Mouse (Mus musculus) T-helper 1 cell (primary cell): ENCODE results near the gene Mrgpra6.

Experiments
- in situ Hi-C: fragments of 300-600 bp; cut with MboI, MseI; formaldehyde crosslinking; loops from one replicate; pipeline ENCODE4 v1.15.1; 2025; ENCODE audit warnings: high pct_unique_total_duplicates

Mrgpra6 gene

DNA sequence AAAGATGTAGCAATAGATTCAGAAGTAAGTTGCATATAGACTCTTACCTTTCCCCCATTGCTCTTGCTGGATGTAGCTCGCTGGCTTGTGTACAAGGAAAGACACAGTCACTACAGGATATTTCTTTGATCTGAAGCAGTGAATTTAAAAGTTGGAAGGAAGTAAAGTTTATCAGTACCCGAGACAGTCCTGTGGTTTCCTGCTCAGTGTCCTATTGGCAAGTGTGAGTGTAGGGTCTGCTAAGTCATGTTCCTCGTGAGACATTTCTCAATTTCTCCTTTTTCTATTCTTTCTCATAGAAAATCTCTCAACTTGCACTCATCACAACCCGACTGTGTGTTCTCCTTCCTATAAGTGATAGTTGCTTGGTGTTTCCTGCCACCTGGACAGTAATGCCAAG, at the start of gene Mrgpra6:
TSS of gene Mrgpra6 (minus strand) at position 91 of the 400 bp plus-strand sequence.
- in situ Hi-C loops, result no loop called here

DNA sequence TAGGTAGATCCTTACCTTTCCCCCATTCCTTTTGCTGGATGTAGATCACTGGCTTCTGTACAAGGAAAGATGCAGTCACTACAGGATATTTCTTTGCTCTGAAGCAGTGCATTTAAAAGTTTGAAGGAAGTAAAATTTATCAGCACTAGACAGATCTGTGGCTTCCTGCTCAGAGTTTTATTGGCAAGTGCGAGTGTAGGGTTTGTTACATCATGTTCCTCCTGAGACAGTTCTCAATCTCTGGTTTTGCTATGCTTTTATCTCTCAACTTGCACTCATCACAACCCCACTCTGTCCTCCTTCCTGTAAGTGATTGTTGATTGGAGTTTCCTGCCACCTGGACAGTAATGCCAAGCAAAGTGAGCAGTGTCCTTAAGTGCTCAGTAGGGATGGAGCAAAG, 48.0 kb upstream of the Mrgpra6 start, which contains the start of gene Mrgpra9:
TSS of gene Mrgpra9 (minus strand) at position 79 of the 400 bp plus-strand sequence.
- in situ Hi-C loops, result no loop called here

- in situ Hi-C loops, result no loop called here
Measured at GRCm38 (mm10) chr7:47244658-47245057, 39.9 kb upstream of the Mrgpra6 start.

DNA sequence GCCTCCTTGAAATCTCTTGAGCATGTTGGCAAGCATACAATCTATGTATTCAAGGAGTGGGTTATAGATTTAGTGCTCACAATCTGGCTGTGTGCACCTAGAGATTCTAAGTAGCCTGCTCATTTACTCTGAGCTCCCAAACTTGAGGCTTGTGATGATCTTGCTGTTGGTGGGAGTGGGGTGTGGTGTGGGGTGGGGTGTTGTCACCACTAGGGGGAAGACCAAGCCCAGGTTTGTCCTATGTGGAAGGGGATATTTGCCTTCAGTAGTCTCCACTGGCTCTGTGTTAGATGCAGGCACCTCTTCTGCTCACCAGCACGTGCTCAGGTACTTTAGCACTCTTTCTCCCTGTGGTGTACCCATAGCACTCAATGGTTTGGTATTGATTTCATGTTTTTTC, 9.4 kb downstream of the Mrgpra6 start:
- in situ Hi-C loops, result no loop called here

- in situ Hi-C loops, result no loop called here
Measured at GRCm38 (mm10) chr7:47170814-47171213, 33.9 kb downstream of the Mrgpra6 start.

GRCm38 (mm10) chr7:47165028-47165427, 39.7 kb downstream of the Mrgpra6 start:
- in situ Hi-C loops, result no loop called here

DNA sequence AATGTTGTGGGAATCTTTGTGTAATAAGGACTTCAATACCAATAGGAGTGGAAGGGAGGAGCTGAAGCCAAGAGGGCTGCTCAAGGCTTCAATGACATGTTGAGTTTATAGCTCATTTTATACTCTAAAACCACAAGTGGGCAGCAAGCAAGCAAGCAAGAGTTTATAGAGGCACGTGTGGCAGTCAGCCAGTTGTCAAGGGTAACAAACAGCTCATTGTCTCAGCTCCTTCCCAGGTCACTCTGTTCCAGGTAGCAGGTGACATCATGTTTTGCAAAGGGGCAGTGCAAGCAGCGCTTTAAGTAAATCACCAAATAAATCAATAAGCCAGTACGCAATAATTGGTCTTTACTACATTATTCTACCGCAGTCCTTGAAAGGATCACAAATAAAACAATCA, 41.5 kb downstream of the Mrgpra6 start:
- in situ Hi-C loops, result no loop called here

GRCm38 (mm10) chr7:47158451-47158850, 46.3 kb downstream of the Mrgpra6 start:
- in situ Hi-C loops, result no loop called here

- in situ Hi-C loops, result no loop called here
Measured at GRCm38 (mm10) chr7:47157743-47158142, 47.0 kb downstream of the Mrgpra6 start.

- in situ Hi-C loops, result no loop called here
Measured at GRCm38 (mm10) chr7:47155849-47156248, 48.9 kb downstream of the Mrgpra6 start.

- in situ Hi-C loops, result no loop called here
Measured at GRCm38 (mm10) chr7:47155396-47155795, 49.3 kb downstream of the Mrgpra6 start.

GRCm38 (mm10) chr7:47150420-47151061, 54.2 kb downstream of the Mrgpra6 start:
- in situ Hi-C loops, result no loop called here

- in situ Hi-C loops, result loop anchor here (5.0 kb wide), 1 partner anchor 186 kb away; no protein-coding TSS in a partner anchor
Measured at GRCm38 (mm10) chr7:47148298-47148697, 56.4 kb downstream of the Mrgpra6 start.

DNA sequence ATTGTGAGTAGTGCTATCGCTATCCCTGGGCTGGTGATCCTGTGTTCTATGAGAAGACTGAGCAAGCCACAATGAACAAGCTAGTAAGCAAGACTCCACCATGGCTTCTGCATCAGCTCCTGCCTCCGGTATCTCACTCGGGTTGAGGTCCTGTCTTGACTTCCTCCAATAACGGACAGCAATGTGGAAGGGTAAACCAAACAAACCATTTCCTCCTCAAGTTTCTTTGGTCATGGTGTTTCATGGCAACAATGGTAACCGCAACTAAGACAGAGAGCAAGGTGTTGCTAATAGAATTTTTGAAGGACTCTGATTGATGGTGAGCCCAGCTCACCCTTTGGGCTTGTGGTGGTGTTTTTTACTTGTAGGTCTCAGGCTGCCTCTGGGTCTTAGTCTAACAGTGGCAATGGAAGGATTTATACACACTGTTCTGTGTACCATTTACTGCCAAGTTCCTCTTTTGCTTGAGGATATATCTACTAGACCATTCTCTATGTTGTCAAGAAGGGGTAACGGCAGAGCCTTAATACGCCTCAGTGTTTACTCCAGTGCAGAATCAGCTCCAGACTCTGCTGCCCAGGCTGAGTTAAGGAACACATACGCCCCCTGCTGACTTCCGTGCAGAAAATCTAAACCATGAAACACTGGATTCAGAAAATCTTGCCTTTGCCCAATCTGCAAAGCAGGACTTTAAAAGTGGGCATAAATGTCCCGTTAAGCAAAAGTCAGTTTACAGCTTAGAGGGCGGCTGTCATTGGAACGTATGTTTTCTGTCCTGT, 58.5 kb downstream of the Mrgpra6 start:
- in situ Hi-C loops, result loop anchor here (5.0 kb wide), 1 partner anchor 184 kb away; no protein-coding TSS in a partner anchor

- in situ Hi-C loops, result loop anchor here (5.0 kb wide), 1 partner anchor 122 kb away; no protein-coding TSS in a partner anchor
Measured at GRCm38 (mm10) chr7:47144299-47144698, 60.4 kb downstream of the Mrgpra6 start.

DNA sequence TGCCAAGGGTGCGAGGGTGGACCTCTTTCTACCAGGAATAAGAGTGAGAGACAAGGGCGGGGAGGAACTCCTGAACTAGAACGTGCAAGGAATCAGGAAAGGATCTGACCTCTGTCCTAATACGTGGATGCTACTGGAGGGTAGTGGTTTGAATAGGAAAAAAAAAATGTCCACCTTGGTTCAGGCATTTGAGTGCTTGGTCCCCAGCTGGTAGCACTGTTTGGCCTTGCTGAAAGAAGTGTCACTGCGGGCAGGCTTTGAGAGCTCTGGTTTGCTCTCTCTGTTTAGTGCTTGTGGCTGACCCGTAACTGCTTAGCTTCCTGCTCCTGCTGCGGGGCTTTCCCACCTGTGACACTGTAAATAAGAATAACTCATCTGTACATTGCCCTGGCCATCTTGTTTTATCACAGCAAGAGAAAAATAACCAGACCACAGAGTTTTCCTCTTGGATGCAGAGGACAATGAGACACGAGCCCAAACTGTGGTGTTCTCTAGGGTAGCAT, 64.8 kb downstream of the Mrgpra6 start:
- in situ Hi-C loops, result loop anchor here (5.0 kb wide), 2 partner anchors 58 to 118 kb away; no protein-coding TSS in a partner anchor
